11 mouse cellular contexts compared by ENCODE assay signal in the genomic region with DNA sequence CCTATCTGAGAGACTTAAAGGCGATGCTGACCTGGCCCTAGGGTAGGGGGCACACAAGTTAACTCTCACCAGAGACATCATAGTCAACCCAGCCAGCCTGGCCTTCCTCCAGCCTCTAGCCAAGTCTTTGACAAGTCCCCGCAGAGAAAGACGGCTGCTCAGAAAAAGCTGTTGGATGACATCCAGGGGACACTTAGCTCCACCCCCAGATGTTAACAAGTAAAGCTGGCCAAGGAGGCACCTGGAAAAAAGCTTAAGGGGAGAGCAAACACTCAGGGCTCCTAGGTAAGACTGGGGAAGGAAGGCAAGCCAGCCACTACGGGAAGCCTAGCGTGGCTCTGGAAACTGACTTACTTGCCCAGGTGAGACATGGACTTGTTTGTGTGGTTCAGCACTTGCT. TPM values are rescaled to one million over a fixed set of nuclear protein-coding genes. Genes with fewer than 3 reads are reported as not detected.
DNase-seq lines count a peak whose midpoint lies in the region; ATAC-seq and TF ChIP-seq lines count a peak whose summit lies in the region.
"Had no signal": no experiment of that assay in that cellular context is flagged by ENCODE, and none has a peak within 500 bp of the region (broad histone marks: within the 10 kb centered on the region; RNA-seq: fewer than 3 reads in every experiment).

No protein-coding gene starts in this region.

- no peaks in the 10 kb centered on the region for H3K9me3 ChIP-seq in heart, embryonic 16.5 days (replicated peaks; ENCODE audit: control insufficient read depth, low read length)
- H3K9me3 ChIP-seq in limb, embryonic 14.5 days (ENCODE audit: control insufficient read depth, low read length) = no peaks in the 10 kb centered on the region
- H3K9me3 ChIP-seq in forebrain, embryonic 11.5 days (ENCODE audit: control insufficient read depth, low read length) = no peaks in the 10 kb centered on the region
- H3K9me3 ChIP-seq: neural tube, embryonic 15.5 days had no signal

- WGBS in heart, embryonic 16.5 days = 37% methylated on average over 5 of the region's 5 CpGs
- WGBS in limb, embryonic 14.5 days = 38% methylated on average over 5 of the region's 5 CpGs
- 77% methylated on average over 5 of the region's 5 CpGs for WGBS in forebrain, embryonic 11.5 days

- peaks cover 25% of the 10 kb centered on the region for H3K4me1 ChIP-seq in heart, embryonic 16.5 days (ENCODE audit: control insufficient read depth, insufficient read depth, low read length)
- peaks cover 21% of the 10 kb centered on the region for H3K4me1 ChIP-seq in limb, embryonic 14.5 days (ENCODE audit: control insufficient read depth, insufficient read depth, low read length)
- H3K4me1 ChIP-seq in forebrain, embryonic 11.5 days (replicated peaks; ENCODE audit: control insufficient read depth, insufficient read depth, low read length) = peaks cover 6% of the 10 kb centered on the region

- H3K36me3 ChIP-seq in heart, embryonic 16.5 days (ENCODE audit: control insufficient read depth, insufficient read depth) = peaks cover 5% of the 10 kb centered on the region; the same call in 1 of the 2 replicates
- H3K36me3 ChIP-seq in limb, embryonic 14.5 days (ENCODE audit: control insufficient read depth, insufficient read depth, low read length) = peaks cover 20% of the 10 kb centered on the region
- no peaks in the 10 kb centered on the region; the same call in 1 of the 2 replicates for H3K36me3 ChIP-seq in forebrain, embryonic 11.5 days (ENCODE audit: control insufficient read depth, insufficient read depth, low read length)

- peak; percentile 59 for DNase-seq in adrenal gland, postnatal 14 days
- DNase-seq in adrenal gland, adult 8-10 months = no peak
- DNase-seq in adrenal gland, postnatal 36 days = peak; percentile 25 to 50
- DNase-seq in limb, embryonic 14.5 days (ENCODE audit: low spot score) = peak; percentile 74
- no peak for DNase-seq in forebrain, embryonic 11.5 days (ENCODE audit: low spot score)
- no peak for DNase-seq in left cerebral cortex, adult 18-20 months (ENCODE audit: low spot score in 2 of 2)
- DNase-seq: cerebellum, postnatal 36 days had no signal

- H3K9ac ChIP-seq in heart, embryonic 16.5 days (ENCODE audit: low read length) = peak overlapping the region; percentile 45
- 0 out of 2 replicates have a peak overlapping the region, but pooled peaks have one; percentile 7 for H3K9ac ChIP-seq in limb, embryonic 14.5 days (ENCODE audit: low read depth, low read length, severe bottlenecking)
- no peak overlapping the region for H3K9ac ChIP-seq in forebrain, embryonic 11.5 days (ENCODE audit: low read length)
- H3K9ac ChIP-seq: neural tube, embryonic 15.5 days had no signal

- H3K4me3 ChIP-seq in heart, embryonic 16.5 days (ENCODE audit: low read length) = no peak overlapping the region
- H3K4me3 ChIP-seq in limb, embryonic 14.5 days (replicated peaks; ENCODE audit: low read length) = no peak overlapping the region
- H3K4me3 ChIP-seq in forebrain, embryonic 11.5 days (ENCODE audit: low read depth, low read length) = no peak overlapping the region
- H3K4me3 ChIP-seq: neural tube, embryonic 15.5 days had no signal

- peak overlapping the region; percentile 65 for H3K27ac ChIP-seq in heart, embryonic 16.5 days (ENCODE audit: low read length)
- peak overlapping the region; percentile 52; the same call in 1 of the 2 replicates for H3K27ac ChIP-seq in limb, embryonic 14.5 days (replicated peaks; ENCODE audit: low read depth, low read length)
- H3K27ac ChIP-seq in forebrain, embryonic 11.5 days (ENCODE audit: low read depth, low read length) = no peak overlapping the region
- H3K27ac ChIP-seq: macrophage; neural tube, embryonic 15.5 days had no signal

- no peaks in the 10 kb centered on the region for H3K27me3 ChIP-seq in heart, embryonic 16.5 days (ENCODE audit: control insufficient read depth, insufficient read depth, low read length)
- no peaks in the 10 kb centered on the region for H3K27me3 ChIP-seq in limb, embryonic 14.5 days (ENCODE audit: control insufficient read depth, insufficient read depth, low read length)
- no peaks in the 10 kb centered on the region for H3K27me3 ChIP-seq in forebrain, embryonic 11.5 days (ENCODE audit: control insufficient read depth, insufficient read depth, low read length)
- H3K27me3 ChIP-seq: neural tube, embryonic 15.5 days had no signal

- ATAC-seq in heart, embryonic 16.5 days (replicated peaks; ENCODE audit: extremely low read depth, insufficient read depth, low FRiP score) = no peak
- no peak; the same call in 1 of the 2 replicates for ATAC-seq in limb, embryonic 14.5 days (ENCODE audit: low FRiP score, low read depth)
- ATAC-seq in monocyte, adult 5-6 weeks (replicated peaks; ENCODE audit: insufficient number of reproducible peaks, low FRiP score, low TSS enrichment, poor library complexity, severe bottlenecking) = no peak
- no peak for ATAC-seq in forebrain, embryonic 11.5 days (replicated peaks; ENCODE audit: low FRiP score)

- TF ChIP-seq POLR2A in limb, embryonic 14.5 days (IDR thresholded peaks at IDR 0.05; ENCODE audit: borderline replicate concordance, extremely low read depth, insufficient read depth, insufficient read length) = no peak

- H3K4me2 ChIP-seq in heart, embryonic 16.5 days (ENCODE audit: low read depth, low read length) = 0 out of 2 replicates have a peak overlapping the region, but pooled peaks have one; percentile 5
- no peak overlapping the region for H3K4me2 ChIP-seq in limb, embryonic 14.5 days (replicated peaks; ENCODE audit: low read depth, low read length, severe bottlenecking)
- no peak overlapping the region for H3K4me2 ChIP-seq in forebrain, embryonic 11.5 days (ENCODE audit: low read depth, low read length, severe bottlenecking)
- H3K4me2 ChIP-seq: neural tube, embryonic 15.5 days had no signal

RNA-seq across cellular contexts. Expression of a gene that starts 4.7 kb away (rescaled TPM):
- 104 and 115 TPM in 2 replicates for total RNA-seq in adrenal gland, postnatal 14 days (2021)
- 10 to 100 TPM; 47.4 to 77.6 (median 63.9) TPM for total RNA-seq in adrenal gland, adult 8-10 months (2022)
- total RNA-seq in adrenal gland, postnatal 36 days (2021) = 10 to 100 TPM; 83.0 to 85.0 TPM
- 105 and 113 TPM in 2 replicates for polyA plus RNA-seq in heart, embryonic 16.5 days (2015; fragmentation: Nextera tagmentation; extraction: Ambion mirVana)
- polyA plus RNA-seq in limb, embryonic 14.5 days (2012; rRNA removed) = 64.7 and 79.8 TPM in 2 replicates
- 101 and 102 TPM in 2 replicates for polyA plus RNA-seq in limb, embryonic 14.5 days (2014; fragmentation: Nextera tagmentation; extraction: Ambion mirVana)
- 28.3 to 33.4 TPM (median 32.5 TPM) in 3 replicates for total RNA-seq in monocyte, adult 5-6 weeks (2017)
- polyA plus RNA-seq in forebrain, embryonic 11.5 days (2014; fragmentation: Nextera tagmentation; extraction: Ambion mirVana) = 122 and 135 TPM in 2 replicates
- 10 to 100 TPM; 48.0 to 53.3 TPM for total RNA-seq in left cerebral cortex, adult 18-20 months (2021)

RNA-seq across cellular contexts. Expression of a gene that starts 4.7 kb away (rescaled TPM):
- total RNA-seq in adrenal gland, postnatal 14 days (2021) = 69.6 and 69.7 TPM in 2 replicates
- 100 to 1,000 TPM in 1 of 4 experiments, 10 to 100 TPM in 3; 61.0 to 105 (median 84.6) TPM for total RNA-seq in adrenal gland, adult 8-10 months (2022)
- total RNA-seq in adrenal gland, postnatal 36 days (2021) = 10 to 100 TPM; 74.5 to 79.4 TPM
- polyA plus RNA-seq in heart, embryonic 16.5 days (2015; fragmentation: Nextera tagmentation; extraction: Ambion mirVana) = 237 and 257 TPM in 2 replicates
- polyA plus RNA-seq in limb, embryonic 14.5 days (2012; rRNA removed) = 106 and 135 TPM in 2 replicates
- polyA plus RNA-seq in limb, embryonic 14.5 days (2014; fragmentation: Nextera tagmentation; extraction: Ambion mirVana) = 224 and 235 TPM in 2 replicates
- total RNA-seq in monocyte, adult 5-6 weeks (2017) = 14.2 to 15.7 TPM (median 14.6 TPM) in 3 replicates
- polyA plus RNA-seq in forebrain, embryonic 11.5 days (2014; fragmentation: Nextera tagmentation; extraction: Ambion mirVana) = 157 and 171 TPM in 2 replicates
- total RNA-seq in left cerebral cortex, adult 18-20 months (2021) = 10 to 100 TPM in 1 of 2 experiments, 1 to 10 TPM in 1; 9.2 to 10.6 TPM

RNA-seq across cellular contexts. Expression of a gene that starts 12.0 kb away (rescaled TPM):
- total RNA-seq in adrenal gland, postnatal 14 days (2021) = 12.7 and 14.2 TPM in 2 replicates
- total RNA-seq in adrenal gland, adult 8-10 months (2022) = 1 to 10 TPM; 2.2 to 5.2 (median 2.6) TPM
- total RNA-seq in adrenal gland, postnatal 36 days (2021) = 1 to 10 TPM; 5.1 to 6.5 TPM
- polyA plus RNA-seq in heart, embryonic 16.5 days (2015; fragmentation: Nextera tagmentation; extraction: Ambion mirVana) = 2.2 and 2.9 TPM in 2 replicates
- 1.5 and 1.7 TPM in 2 replicates for polyA plus RNA-seq in limb, embryonic 14.5 days (2012; rRNA removed)
- 1.0 and 1.3 TPM in 2 replicates for polyA plus RNA-seq in limb, embryonic 14.5 days (2014; fragmentation: Nextera tagmentation; extraction: Ambion mirVana)
- 0.32 TPM in 1 of 3 replicates, not detected in the others for total RNA-seq in monocyte, adult 5-6 weeks (2017)
- 0.12 TPM in 1 of 2 replicates, not detected in the other for polyA plus RNA-seq in forebrain, embryonic 11.5 days (2014; fragmentation: Nextera tagmentation; extraction: Ambion mirVana)
- total RNA-seq in left cerebral cortex, adult 18-20 months (2021) = under 1 TPM; 0.35 to 0.54 TPM

RNA-seq across cellular contexts. Expression of a gene that starts 26.7 kb away (rescaled TPM):
- total RNA-seq in adrenal gland, postnatal 14 days (2021) = 12.9 and 16.6 TPM in 2 replicates
- 10 to 100 TPM; 15.3 to 26.2 (median 20.2) TPM for total RNA-seq in adrenal gland, adult 8-10 months (2022)
- total RNA-seq in adrenal gland, postnatal 36 days (2021) = 10 to 100 TPM; 14.3 to 16.8 TPM
- polyA plus RNA-seq in heart, embryonic 16.5 days (2015; fragmentation: Nextera tagmentation; extraction: Ambion mirVana) = 14.5 and 15.3 TPM in 2 replicates
- polyA plus RNA-seq in limb, embryonic 14.5 days (2012; rRNA removed) = 25.9 and 32.0 TPM in 2 replicates
- polyA plus RNA-seq in limb, embryonic 14.5 days (2014; fragmentation: Nextera tagmentation; extraction: Ambion mirVana) = 24.6 and 27.4 TPM in 2 replicates
- 15.6 to 19.4 TPM (median 18.2 TPM) in 3 replicates for total RNA-seq in monocyte, adult 5-6 weeks (2017)
- polyA plus RNA-seq in forebrain, embryonic 11.5 days (2014; fragmentation: Nextera tagmentation; extraction: Ambion mirVana) = 19.7 and 19.8 TPM in 2 replicates
- 10 to 100 TPM; 18.6 to 20.8 TPM for total RNA-seq in left cerebral cortex, adult 18-20 months (2021)

RNA-seq across cellular contexts. Expression of a gene that starts 27.1 kb away (rescaled TPM):
- 10.3 and 11.8 TPM in 2 replicates for total RNA-seq in adrenal gland, postnatal 14 days (2021)
- 10 to 100 TPM; 12.0 to 19.3 (median 14.2) TPM for total RNA-seq in adrenal gland, adult 8-10 months (2022)
- 10 to 100 TPM in 1 of 2 experiments, 1 to 10 TPM in 1; 8.8 to 13.2 TPM for total RNA-seq in adrenal gland, postnatal 36 days (2021)
- 0.86 and 1.00 TPM in 2 replicates for polyA plus RNA-seq in heart, embryonic 16.5 days (2015; fragmentation: Nextera tagmentation; extraction: Ambion mirVana)
- 3.0 and 3.1 TPM in 2 replicates for polyA plus RNA-seq in limb, embryonic 14.5 days (2012; rRNA removed)
- polyA plus RNA-seq in limb, embryonic 14.5 days (2014; fragmentation: Nextera tagmentation; extraction: Ambion mirVana) = 1.8 and 2.8 TPM in 2 replicates
- 0.64 to 3.0 TPM (median 1.2 TPM) in 3 replicates for total RNA-seq in monocyte, adult 5-6 weeks (2017)
- 0.72 and 1.0 TPM in 2 replicates for polyA plus RNA-seq in forebrain, embryonic 11.5 days (2014; fragmentation: Nextera tagmentation; extraction: Ambion mirVana)
- 1 to 10 TPM; 2.8 to 2.9 TPM for total RNA-seq in left cerebral cortex, adult 18-20 months (2021)

Comparison
In these comparisons a context has a peak if more than half of its experiments do, and no peak if none do; other contexts are left out.
1. DNase-seq: peak in adrenal gland, postnatal 14 days (single experiment), adrenal gland, postnatal 36 days (2 of 2) and limb, embryonic 14.5 days (single experiment); none in adrenal gland, adult 8-10 months (single experiment), forebrain, embryonic 11.5 days (single experiment) and left cerebral cortex, adult 18-20 months (0 of 2).